Mouse (Mus musculus) lung, adult 18-20 months (tissue): ENCODE data around the gene Ubash3a.
"Not testable (repeated sequence)": the region's sequence is repeated elsewhere in the genome, so short reads cannot be mapped to it uniquely, and the experiment has no call there.

Experiments
- DNase-seq, 2 experiments: peaks; one replicate each; pipeline ENCODE4 v3.0.0; 2022; ENCODE audit warnings: mixed read lengths in 2 of 2

Gene Ubash3a

GRCm38 (mm10) chr17:31264372-31264771 is 56.7 kb downstream of the Ubash3a start:
- no peak for DNase-seq

GRCm38 (mm10) chr17:31265171-31265572 is 57.5 kb downstream of the Ubash3a start:
- peak in 1 of 2 experiments; percentile 61 for DNase-seq

GRCm38 (mm10) chr17:31265831-31266230 is 58.2 kb downstream of the Ubash3a start:
- DNase-seq = no peak

- DNase-seq = no peak
These were observed 58.8 kb downstream of the Ubash3a start for GRCm38 (mm10) chr17:31266321-31266950.

GRCm38 (mm10) chr17:31267138-31267537 is 59.5 kb downstream of the Ubash3a start:
- no peak for DNase-seq

- no peak for DNase-seq
These were observed 59.9 kb downstream of the Ubash3a start for GRCm38 (mm10) chr17:31267603-31268002.

- no peak for DNase-seq
These were observed 60.3 kb downstream of the Ubash3a start for GRCm38 (mm10) chr17:31268016-31268415.

- DNase-seq = no peak
These were observed 62.1 kb downstream of the Ubash3a start for GRCm38 (mm10) chr17:31269761-31270160.

GRCm38 (mm10) chr17:31270246-31270645 is 62.6 kb downstream of the Ubash3a start:
- no peak for DNase-seq

GRCm38 (mm10) chr17:31270736-31271135 is 63.1 kb downstream of the Ubash3a start:
- DNase-seq = not testable (repeated sequence)

- no peak for DNase-seq
These were observed 63.6 kb downstream of the Ubash3a start for GRCm38 (mm10) chr17:31271136-31271851.

GRCm38 (mm10) chr17:31272416-31273165 is 64.9 kb downstream of the Ubash3a start:
- no peak for DNase-seq

- no peak for DNase-seq
These were observed 66.0 kb downstream of the Ubash3a start for GRCm38 (mm10) chr17:31273631-31274030.

GRCm38 (mm10) chr17:31275181-31275580 is 67.5 kb downstream of the Ubash3a start:
- DNase-seq = no peak

GRCm38 (mm10) chr17:31276207-31276921 is 68.7 kb downstream of the Ubash3a start:
- no peak for DNase-seq

GRCm38 (mm10) chr17:31276922-31277918 is 69.5 kb downstream of the Ubash3a start, which contains the start of gene Rsph1:
Gene Rsph1, minus strand, starts transcription at chr17:31277383.
- DNase-seq = peak; percentile 98 to 99

- DNase-seq = no peak
These were observed 70.3 kb downstream of the Ubash3a start for GRCm38 (mm10) chr17:31277931-31278330.

- no peak for DNase-seq
These were observed 71.9 kb downstream of the Ubash3a start for GRCm38 (mm10) chr17:31279541-31279940.

GRCm38 (mm10) chr17:31280269-31280668 is 72.6 kb downstream of the Ubash3a start:
- DNase-seq = no peak

GRCm38 (mm10) chr17:31281830-31282686 is 74.4 kb downstream of the Ubash3a start:
- no peak for DNase-seq

GRCm38 (mm10) chr17:31282687-31283053 is 75.0 kb downstream of the Ubash3a start:
- no peak for DNase-seq
